Mouse (Mus musculus): ENCODE measurements around the gene Mre11a.
"Not testable (repeated sequence)": the region's sequence is repeated elsewhere in the genome, so short reads cannot be mapped to it uniquely, and the experiment has no call there.

Gene Mre11a

DNA sequence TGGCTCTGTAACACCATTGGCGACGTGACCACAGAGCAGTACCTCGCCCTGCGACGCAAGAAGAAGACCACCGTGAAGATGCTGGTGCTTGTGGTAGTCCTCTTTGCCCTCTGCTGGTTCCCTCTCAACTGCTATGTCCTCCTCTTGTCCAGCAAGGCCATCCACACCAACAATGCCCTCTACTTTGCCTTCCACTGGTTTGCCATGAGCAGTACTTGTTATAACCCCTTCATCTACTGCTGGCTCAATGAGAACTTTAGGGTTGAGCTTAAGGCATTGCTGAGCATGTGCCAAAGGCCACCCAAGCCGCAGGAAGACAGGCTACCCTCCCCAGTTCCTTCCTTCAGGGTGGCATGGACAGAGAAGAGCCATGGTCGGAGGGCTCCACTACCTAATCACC, 83.9 kb downstream of the Mre11a start:
- DNase-seq (ENCODE audit: low spot score in 2 of 2): no peak

GRCm38 (mm10) chr9:14870377-14870776, 85.9 kb downstream of the Mre11a start:
- DNase-seq (ENCODE audit: low spot score in 2 of 2): no peak

DNA sequence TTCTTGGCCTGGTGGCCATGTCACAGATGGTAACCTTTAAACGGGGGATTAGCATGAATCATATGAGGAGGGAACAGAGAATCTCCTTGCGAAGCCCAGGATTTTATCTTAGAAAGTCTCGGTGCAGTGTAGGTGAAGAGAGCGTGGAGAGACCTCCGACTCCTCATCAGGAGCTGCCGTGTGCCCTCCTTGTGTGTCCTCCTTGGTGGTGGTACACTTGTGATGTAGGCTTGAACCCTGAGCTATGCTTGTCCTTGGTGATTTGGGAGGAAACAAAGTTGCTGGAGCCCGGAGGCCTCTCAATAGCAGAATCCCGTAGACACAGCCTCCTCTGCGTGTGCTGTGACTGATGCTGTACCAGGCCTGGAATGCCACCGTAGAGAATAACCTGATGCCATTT, 86.3 kb downstream of the Mre11a start:
- no peak for DNase-seq (ENCODE audit: low spot score in 2 of 2)

GRCm38 (mm10) chr9:14871536-14871935, 87.1 kb downstream of the Mre11a start:
- DNase-seq (ENCODE audit: low spot score in 2 of 2): no peak

DNA sequence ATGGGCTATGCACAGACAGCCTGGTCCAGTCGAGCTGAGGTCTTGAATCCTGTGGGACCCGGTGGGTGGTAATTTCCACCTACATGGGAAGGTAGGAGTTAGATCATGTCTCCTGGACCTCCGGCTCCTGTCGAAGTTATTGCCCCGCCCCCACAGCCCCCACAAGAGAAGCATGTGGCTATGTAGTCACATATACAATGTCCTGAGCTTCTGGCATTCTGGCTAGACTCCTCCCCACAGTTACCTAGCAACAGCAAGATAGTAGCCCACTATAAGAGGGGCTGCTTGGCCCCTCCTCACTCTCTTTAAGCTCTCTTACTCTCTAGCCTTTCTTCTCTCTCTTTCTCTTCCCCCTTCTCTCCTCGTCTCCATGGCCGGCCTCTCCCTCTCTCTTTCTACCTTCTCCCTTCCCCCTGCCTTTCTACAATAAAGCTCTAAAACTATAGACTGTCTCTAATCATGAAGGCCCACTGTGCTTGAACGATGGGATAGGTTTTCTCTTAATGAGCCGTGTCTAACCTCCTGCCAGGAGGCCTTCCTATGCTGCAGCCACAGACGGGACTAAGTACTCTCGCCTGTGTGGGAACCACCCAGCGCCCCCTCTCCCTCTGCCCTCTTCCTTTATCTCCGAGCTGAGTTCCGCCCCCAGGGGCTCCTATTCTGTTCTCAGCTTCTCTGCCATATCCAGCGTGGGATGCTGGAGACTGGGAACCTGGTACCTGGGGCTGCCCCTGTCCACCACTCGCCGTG, 87.9 kb downstream of the Mre11a start:
- peak in 1 of 2 experiments; percentile 31 for DNase-seq (ENCODE audit: low spot score in 2 of 2)

DNA sequence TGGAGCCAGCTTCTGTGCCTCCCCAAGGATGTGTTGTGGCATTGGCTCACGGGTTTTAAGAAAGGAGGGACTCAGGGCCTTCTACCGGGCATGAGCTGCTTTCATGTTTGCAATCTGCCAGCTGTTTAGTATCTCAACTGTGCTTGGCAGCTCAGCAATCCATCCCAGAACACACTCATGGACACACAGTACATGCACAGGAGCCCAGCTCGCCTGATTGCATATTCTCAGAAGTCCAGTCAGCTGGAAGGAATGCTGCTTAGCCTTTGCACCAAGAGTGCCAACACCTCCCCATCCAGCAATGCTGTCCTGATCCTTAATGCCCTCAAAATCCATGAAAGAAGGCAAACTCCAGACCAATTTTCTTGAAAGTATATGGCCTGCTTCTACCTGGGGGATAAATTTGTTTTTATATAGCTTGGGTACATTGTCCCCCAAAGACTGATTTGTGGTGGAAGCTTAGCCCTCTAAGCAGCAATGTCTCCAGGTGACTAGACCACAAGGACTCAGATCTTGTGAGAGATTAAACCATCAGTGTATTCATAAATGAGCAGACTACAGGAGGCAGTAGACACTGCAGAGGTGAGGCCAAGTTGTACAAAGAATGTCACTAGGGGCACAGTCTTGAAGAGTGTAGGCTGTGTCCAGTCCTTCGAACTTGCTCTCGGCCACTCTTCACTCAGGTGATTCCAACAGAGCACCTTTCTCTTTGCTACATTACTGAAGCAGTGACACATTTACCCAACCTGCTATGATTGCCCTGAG, 91.5 kb downstream of the Mre11a start:
- DNase-seq (ENCODE audit: low spot score in 2 of 2): no peak

GRCm38 (mm10) chr9:14876566-14876965, 92.1 kb downstream of the Mre11a start:
- not testable (repeated sequence) for DNase-seq (ENCODE audit: low spot score in 2 of 2)

- no peak for DNase-seq (ENCODE audit: low spot score in 2 of 2)
These were observed 100.2 kb downstream of the Mre11a start for GRCm38 (mm10) chr9:14884641-14885040.

DNA sequence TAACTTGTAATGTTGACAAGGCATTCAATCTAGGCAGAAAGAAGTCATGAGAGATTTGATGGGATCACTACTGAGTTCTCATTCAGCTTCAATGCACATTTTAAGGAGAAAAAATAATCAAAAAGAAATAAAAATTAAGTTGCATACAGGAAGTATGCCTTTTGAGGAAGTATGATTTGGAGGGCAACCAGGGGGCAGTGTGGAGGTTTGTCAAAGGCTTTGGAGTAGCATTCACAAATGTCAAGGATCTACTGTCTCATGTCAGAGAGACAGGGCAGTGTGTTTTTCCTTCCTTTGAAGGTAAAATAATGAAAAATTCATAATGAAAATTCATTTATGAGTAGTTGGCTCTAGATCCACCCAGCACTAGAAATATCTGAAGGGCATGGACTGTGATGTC, 100.7 kb downstream of the Mre11a start:
- no peak for DNase-seq (ENCODE audit: low spot score in 2 of 2)

- DNase-seq (ENCODE audit: low spot score in 2 of 2): no peak
These were observed 101.5 kb downstream of the Mre11a start for GRCm38 (mm10) chr9:14885954-14886353.
